Mouse (Mus musculus) testis, postnatal 10 days (tissue): Measurements from ENCODE around the gene Trnt1.

Experiments
- DNase-seq: peaks from one replicate; pipeline ENCODE4 v3.0.0; 2021; ENCODE audit warnings: low spot score

Gene Trnt1

DNA sequence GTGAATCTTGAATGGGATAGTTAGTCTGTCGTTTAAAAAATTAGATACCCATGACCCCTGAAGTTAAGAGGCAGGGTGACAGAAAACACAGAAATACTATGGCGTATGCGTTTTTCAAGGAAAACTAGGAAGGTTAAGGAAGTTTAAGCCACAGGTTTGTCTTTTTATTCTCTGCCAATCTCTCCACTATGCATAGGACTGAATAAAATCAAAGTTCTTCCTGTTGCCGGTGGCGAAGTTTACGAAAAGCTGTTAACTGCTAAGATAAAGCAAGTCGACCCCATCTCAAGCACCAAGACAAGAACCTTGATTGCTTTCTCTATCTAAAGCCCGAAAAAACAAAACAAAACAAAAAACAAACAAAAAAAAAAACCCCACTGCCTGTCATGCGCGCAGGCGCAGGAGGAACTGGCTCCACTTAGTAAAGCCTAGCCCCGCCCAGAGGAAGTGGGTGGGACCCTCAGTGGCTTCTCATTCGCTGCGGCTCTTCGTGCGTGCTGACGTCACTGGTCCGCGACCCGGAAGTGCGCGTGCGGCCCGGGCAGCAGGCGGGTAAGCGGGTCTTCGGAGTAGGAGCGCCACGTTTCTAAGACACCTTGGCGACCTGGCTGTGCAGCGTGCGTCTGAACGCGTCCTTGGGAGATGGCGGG, at the start of gene Trnt1:
Gene Trnt1, plus strand, starts transcription at position 481 of the 650 bp plus-strand sequence.
- peak; percentile 99 for DNase-seq

DNA sequence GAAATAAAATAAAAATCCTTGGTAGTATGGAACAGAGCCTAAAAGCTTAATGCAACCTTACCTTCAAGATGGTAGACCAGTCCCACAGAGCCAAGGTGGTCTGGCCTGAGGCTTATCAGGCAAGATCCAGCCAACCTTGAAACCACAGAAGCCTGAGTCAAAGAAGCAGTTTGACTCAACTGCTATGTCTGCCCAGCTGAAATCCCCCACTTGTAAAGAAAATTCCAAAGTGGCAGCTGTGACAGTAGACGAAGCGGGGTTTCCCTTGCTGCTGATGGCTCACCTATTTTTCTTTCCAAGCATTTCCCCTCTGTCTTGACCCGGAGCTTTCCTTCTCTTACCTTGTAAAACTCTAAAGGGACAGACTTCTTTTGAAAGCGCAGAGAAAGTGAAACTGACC, 43.3 kb upstream of the Trnt1 start:
- DNase-seq = no peak

DNA sequence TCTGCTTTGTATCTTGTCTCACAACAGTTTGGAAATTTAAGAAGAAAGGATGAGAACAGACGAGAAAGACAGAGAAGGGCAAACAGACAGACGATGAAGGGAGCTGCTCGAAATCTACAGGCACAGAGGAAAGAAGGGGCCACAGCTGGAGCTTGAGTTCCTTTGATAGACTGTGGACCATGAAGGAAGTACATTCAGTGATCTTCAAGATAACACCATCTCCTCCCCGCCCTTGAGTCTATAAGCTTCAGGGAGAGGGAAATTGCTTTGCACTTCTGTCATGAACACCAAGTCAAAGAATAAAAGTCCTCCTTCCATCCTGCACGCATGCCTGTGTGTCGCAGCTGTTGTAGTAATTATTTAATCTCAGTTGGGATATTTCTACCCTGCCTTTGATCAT, 42.8 kb upstream of the Trnt1 start:
- DNase-seq = no peak

DNA sequence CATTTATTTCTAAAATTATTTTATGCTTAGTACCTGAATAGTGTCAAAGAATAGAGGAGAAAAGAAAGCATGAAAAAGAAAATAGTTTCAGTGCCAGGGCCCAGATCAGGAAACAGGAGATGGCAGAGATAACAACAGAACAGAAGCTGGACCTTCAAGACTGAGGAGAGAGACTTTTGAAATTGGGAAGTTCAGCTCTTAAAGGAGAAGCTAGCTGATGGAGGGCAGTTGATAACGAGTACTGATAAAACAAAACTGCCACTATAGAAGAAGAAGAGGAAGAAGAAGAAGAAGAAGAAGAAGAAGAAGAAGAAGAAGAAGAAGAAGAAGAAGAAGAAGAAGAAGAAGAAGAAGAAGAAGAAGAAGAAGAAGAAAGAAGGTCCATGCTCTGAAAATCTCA, 41.2 kb upstream of the Trnt1 start:
- DNase-seq = no peak

DNA sequence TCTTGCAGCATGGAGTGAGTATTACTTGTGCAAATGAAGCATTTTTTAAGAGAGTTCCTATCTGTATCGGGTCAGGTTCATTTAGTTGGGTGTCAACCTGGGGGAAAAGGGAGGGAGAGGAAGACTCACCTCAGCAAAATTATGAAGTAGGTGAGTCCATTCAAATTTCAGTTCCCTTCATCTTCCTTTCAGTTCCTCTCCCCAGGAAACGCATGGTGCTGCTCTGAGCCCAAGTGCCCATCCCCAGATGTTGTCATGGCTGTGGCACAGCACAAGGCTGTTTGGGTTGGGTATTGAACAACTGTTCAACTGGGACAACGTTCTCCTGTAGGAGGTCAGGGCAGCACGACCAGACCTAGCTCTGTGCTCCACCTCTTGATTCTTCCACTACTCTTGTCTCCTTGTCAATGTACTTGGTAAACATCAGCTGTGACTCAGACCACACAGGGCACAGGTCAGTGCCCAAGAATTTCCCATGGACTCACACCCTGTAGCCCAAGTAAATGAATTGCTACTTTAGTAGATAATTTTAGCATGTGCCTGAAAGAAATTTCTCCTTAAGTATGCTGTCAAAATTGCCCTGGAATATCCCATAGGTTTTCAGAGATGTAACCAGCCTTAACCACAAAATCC, 39.1 kb upstream of the Trnt1 start:
- DNase-seq = no peak

DNA sequence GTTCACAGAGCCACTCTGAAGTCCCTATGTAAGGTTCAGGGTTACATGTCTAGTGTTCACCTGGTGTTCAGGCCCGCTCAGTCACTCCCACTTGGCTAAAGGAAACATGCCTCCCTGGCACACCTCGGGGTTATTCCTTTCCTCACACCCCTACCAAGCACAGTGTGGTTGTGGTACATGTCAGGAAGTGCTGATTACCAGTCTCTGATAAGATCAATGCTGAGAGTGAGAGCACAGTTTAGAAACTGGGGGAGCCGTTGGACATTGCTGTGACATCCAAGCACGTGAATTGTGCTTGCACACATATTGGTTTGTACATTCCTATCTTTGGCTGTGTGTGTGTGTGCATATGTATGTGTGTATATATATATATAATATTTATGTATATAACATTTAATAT, 36.4 kb upstream of the Trnt1 start:
- DNase-seq = no peak

DNA sequence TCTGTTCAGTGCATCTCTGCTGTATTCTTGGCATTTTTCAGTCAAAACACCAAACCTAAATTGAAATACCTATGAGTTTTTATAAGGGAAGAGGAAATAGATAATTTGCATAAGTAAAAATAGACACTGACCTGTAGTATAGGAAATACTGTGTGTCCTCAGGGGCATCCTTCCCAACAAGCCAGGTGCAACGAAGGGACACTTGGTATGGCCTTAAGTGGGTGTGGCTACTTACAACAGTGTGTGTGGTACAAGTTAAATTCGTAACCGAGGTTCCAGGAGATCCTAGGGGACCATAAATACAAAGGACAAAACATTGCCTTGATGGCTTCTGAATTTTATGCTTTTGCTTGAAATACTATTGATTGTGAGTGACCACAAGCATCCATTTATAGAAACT, 30.7 kb upstream of the Trnt1 start:
- DNase-seq = no peak

DNA sequence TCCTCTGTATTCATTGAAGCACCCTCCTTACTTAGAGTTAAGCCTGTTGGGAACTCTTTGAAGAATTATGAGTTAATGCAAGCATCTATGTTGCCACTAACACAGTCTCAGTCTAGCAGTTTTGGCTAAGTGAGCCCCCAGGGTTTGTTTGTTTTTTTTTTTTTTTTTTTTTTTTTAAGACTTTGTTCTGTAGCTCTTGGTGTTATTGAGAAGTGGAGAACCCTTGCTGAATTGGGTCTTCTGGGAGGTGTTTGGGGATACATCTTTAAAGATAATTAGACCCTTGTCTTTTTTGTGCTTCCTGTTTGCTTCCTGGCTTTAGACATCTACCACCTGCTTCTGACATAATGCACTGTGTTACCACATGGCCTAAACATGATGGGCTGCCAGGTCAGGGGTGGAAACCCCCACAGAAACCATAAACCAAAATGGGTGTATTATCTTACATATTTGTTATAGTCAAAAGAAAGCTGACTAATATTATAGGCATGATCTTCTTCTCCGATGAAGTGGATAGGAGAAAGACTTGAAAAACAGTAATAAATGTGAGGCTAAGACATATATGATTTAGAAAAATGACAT, 28.6 kb upstream of the Trnt1 start:
- DNase-seq = no peak

DNA sequence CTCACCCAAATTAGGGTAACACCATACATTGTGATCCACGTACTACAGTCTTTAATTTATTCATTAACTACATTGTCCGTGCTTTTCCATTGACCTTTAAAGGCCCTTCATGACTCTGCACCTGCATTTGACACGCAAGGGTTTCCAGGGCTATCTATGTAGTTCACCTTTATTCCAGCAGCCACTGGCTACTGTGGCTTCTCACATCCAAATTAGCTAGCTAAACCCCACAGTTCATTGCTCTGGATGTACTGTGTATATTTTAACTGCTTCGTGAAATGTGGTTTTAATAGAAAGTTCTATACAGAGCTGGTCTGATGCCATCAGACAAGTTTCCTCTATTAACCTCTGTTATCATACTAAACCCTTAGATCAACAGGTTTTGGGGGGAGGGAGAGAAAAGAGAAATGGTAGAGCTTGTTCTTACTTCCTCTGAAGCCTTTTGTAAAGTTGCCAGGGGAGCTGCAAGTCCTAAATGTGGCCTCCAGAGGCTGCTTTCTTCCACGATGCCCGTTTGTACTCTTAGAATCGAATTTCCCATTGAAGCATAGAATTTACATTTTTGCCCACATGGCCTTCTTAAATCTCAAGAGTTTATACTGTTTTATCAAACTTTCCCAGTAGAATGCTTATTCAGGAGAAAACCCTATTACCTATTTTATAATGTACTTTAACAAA, 25.2 kb upstream of the Trnt1 start:
- DNase-seq = no peak

DNA sequence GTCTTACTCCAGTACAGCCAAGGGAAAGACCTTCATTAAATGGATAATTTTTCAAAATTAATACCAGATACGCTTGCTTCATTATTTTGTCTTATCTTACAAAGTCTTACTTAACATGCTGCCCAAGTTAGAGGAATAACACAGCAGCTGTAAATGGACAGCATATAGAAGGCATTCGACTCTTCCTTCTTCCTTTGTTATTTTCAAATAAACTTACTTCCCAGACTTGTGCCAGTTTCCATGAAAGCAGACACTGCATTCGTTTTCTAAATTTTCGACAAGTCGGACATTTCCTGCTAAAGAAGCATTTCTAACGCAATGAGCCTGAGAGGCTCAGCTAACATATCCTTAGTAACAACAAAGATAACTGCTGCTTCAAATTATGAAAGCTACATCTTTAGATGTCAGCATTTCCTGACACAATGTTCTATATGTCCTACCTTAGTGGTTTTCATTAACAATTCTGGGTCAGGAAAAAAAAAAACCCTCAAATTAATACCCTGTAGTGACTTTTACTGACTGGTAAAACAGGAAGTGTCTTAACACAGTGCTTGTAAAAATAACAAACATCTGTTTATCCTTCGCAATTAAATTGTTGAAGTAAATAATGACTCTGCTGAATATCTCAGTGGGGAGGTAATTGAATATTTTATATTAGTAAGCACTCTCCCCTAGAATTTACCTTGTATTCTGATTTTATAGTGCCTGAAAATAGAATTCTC, 23.1 kb upstream of the Trnt1 start:
- no peak for DNase-seq

DNA sequence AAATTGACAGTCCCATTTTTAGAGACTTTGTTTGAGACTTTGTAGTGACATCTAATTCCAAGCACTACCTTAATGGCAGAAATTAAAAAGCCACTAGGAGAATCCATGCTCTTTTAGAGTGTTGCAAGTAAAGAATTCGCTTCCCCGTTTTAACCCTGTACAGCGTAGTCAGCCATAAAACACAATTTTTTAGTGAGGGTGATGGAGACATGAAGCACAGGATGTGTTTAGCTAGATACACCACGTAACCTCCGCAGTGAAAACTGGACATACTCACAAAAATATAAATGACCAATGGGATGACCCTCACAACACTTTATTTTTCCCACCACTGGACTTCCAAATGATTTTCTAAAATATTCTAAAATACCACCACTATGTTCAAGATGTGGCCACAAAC, 21.7 kb upstream of the Trnt1 start:
- no peak for DNase-seq

DNA sequence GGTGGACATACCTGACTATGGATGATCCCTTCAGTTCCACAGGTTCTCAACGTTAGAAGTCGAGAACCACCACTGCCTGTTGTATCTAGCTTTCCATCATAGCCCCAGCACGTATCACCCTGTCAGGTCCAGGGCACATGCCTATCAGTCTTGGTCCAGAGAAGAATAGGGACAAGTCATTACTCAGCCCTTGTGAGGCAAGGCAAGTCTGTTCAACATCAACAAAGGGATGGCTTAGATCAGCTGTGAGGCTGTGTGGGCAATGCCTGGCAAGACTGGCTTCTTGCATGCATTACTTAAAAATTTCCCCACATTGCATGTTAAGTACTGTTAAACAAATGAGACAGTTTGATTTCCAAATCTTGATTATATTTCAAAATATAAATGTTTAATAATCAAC, 21.1 kb upstream of the Trnt1 start:
- no peak for DNase-seq

DNA sequence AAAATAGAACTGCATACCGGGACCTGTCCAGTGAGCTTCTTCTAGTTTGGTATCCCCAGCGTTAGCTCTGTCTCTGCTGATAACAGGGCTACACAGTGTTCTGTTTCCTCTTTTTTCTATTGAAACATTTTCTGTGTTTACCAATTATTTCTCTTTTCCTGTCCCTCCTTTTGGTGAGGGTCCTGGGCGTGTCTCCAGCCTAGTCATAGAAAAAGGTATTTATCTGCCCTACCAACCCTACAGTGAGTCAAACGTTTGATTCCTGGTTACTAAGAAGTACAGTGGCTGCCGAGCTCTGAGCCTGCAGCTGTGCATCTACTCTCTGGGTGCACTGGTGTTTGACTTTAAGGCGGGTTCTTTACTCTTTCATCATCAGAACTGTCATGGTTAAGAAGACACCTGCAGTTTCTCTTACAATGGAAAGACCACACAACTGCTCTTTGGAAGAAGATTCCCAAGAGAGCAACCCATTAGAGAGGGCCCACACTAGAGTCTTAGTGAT, 20.0 kb upstream of the Trnt1 start, which contains the start of gene Il5ra:
Gene Il5ra, minus strand, starts transcription at position 151 of the 502 bp plus-strand sequence.
- no peak for DNase-seq

DNA sequence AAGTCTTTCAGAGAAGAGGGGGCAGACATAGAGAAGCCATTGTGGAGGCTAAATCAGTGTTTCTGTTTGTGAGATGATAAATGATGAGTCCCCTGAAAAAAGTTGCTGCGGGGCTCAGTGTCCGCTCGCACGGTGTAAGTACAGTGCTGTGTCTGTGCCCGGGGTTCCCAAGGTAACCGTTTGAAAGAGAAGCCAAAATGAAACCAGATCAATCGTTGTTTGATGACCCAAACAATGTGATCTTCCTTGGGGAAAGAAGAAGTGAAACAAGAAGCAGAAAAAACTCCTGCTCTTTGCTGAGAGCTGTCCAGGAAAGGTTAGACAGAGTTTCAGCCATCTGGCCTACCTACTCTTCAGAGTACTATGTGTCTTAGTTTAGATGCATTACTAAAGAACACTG, 18.6 kb upstream of the Trnt1 start:
- no peak for DNase-seq

DNA sequence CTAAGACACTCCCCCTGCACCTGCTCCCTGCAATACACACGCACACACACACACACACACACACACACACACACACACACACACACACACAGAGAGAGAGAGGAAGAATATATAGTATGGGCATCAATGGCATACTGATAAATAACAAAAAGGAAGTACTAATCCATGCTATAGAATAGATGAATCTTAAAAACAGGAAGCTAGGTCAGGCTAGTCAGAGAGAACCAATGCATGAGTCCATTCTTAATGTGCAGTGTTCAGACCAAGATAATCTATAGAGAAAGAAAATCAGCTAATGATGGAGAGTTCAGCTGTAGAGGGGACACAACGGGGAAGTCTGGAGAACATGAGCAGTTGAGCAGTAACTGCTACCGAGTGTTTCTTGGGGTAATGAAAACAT, 10.6 kb upstream of the Trnt1 start:
- no peak for DNase-seq

DNA sequence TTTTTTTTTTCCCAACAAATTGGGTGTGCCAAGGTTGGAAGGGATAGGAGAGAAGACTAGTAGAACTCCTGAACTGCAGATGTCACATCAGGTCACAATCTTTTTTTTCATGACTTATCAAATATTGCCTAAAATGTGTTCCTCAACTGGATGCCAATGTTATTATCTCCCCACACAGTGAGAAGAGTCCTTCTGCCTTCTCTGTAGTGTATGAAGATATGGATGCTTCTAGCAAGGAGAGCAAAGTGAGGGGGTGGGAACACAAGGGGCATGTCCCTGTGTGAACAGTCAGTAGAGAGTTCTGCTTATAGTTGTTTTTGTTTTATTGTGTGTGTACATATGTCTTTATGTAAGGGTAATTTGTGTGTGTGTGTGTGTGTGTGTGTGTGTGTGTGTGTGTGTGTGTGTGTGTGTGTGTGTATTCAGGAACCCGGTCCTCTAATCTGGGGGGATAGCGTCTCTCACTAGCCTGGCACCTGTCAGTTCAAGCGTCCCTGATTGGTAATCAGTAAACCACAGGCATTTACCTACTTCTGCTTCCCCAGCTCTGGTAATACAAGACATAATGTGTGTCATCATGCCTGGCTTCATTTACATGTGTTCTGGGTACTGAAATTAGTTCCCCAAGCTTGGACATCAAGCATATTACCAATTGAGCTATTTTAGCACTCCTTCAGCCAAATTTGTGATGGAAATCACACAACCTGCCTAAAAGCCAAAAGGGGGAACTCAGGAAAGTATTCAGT, 8.3 kb upstream of the Trnt1 start:
- DNase-seq = no peak

DNA sequence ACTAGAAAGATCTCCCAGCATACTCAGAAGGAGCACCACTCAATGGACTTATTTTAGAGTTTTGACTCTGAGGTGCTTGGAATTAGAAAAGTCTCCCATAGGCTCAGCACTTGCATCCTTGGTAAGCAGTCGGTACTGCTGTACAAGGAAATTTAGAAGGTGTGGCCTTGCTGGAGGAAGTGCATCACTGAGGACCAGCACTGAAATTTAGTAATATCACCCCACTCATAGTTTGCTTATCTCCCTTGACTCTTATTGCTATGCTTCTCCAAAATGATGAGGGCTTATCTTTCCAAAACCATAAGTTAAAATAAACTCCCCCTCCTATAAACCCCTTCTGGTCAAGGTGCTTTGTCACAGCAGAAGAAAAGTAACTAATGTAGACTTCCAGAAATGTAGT, 7.4 kb upstream of the Trnt1 start:
- DNase-seq = no peak

DNA sequence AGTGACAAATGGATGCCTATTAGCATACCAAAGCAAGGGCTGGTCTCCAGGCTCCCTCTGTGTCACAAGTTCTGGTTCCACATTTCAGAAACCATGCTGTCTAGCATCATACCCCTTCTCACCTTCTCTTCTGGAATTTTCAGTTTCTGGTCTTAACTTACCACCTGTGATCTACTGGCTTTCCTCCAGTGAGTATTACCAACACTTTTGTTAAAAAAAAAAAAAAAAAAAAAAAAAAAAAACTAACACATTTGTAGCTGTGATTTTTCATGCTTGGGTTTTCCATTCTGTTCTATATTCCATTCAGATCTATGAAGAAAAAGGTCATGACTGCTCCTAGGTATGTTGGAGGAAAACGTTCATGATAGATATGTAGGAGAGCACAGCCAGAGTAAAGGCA, 3.0 kb upstream of the Trnt1 start:
- DNase-seq = no peak

DNA sequence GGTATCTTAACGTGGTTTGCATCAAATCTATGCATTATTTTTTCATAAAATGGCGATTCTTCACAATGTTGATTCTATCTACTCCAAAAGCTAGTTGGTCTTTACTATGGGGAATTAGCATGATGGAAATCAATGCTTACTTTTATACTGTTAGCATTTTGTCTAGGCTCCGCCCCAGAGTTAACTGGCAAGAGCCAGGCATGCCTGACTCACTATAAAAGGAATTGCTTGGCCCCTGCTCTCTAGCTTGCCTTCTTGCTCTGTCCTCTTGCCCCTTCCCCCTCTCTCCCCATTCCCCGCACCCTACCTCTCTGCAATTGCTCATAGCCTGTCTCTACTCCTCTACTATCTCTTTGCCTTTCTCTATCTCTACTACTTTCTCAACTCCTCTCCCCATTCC, 2.1 kb upstream of the Trnt1 start:
- no peak for DNase-seq

DNA sequence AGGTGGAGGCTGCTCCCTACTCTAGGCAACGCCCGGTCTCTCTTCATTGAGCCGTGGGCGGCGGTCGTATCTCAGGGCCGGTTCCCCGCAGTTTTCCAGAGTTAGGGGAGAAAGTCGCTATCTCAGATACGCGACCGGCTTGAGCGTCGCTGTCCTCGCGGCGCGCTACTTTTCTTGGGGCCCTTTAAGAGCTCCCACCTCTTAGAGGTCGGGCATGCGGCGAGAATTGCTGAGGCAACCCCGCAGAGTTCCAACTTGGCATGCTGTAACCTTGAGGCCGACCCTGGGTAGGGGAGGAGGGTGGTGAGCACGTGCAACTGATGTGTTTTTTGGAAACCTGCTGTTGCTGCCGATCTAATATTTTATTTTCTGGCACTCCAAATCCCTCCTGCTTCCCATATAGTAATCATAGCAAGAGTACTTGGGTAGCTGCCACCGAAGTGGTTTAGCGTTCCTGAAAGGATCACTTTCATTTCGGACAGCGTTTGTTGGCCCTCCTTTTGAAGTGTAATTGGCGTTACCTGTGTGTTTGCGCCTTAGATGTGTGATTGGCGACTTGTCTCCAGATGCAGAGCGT, 458 bp downstream of the Trnt1 start:
- DNase-seq = no peak

DNA sequence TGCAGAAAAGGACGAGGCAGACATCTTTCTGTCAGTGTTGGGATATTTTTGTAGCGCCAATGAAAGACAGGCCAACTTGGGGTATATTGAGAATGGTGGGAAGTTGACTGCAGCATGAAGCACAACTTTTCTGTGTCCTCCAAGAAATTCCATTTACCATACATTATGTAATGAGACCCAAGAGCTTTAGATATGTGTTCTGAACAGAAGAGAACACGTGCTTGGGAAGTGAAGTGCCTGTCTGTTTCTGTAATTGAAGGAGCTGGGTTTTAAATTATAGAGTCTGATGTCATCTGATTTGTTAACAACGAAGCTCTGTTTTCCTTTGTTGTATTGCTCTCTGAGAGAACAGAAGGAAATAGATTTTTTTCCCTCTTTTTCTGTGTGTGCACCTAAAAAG, 1.1 kb downstream of the Trnt1 start:
- no peak for DNase-seq
